Mouse (Mus musculus) gastrocnemius, adult 8-10 months (tissue): ENCODE data around the gene Cdc42se1. TPM values are rescaled to one million over a fixed set of nuclear protein-coding genes. Genes with fewer than 3 reads are reported as not detected.

Experiments used
- DNase-seq, 2 experiments: peaks; one replicate each; pipeline ENCODE4 v3.0.0; 2022; ENCODE audit warnings: low spot score in 2 of 2
- total RNA-seq, 4 experiments: library from RNA; stranded (reverse); gene quantifications; 2 replicates each; pipeline ENCODE4 v1.2.4; 2022

Cdc42se1 gene
- total RNA-seq, 4 experiments from 2014 or later: 13.7 to 18.3 (median 15.0) TPM

DNA sequence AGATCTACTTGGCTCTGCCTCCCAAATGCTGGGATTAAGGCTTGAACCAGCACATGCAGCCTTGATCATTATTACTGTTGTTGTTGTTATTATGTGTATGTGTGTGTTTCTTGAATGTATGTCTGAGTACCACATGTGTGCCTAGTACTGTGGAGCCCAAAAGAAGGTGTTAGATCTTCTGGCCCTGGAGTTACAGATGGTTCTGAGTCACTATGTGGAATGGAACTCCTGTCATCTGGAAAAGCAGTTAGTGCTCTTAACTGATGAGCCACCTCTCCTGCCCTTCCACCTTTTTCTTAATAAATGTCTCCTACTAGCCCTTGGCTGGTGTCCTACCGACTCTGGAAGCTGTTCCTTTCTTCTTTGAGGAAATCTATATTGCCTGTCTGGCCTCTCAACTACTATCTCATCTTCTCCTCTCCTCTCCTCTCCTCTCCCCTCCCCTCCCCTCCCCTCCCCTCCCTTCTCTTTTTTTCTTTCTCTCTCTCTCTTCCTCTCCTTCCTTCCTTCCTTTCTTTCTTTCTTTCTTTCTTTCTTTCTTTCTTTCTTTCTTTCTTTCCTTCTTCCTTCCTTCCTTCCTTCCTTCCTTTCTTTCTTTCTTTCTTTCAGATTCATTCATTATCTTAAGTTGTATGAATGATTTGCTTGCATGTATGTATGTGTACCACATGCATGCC is 19.3 kb downstream of the Cdc42se1 start:
- no peak for DNase-seq

- no peak for DNase-seq
Measured at GRCm38 (mm10) chr3:95250361-95250760, 21.8 kb downstream of the Cdc42se1 start.

- no peak for DNase-seq
Measured at GRCm38 (mm10) chr3:95250783-95251424, 22.4 kb downstream of the Cdc42se1 start, which contains the start of gene Bnipl. TSS of gene Bnipl (minus strand) at chr3:95251193.

DNA sequence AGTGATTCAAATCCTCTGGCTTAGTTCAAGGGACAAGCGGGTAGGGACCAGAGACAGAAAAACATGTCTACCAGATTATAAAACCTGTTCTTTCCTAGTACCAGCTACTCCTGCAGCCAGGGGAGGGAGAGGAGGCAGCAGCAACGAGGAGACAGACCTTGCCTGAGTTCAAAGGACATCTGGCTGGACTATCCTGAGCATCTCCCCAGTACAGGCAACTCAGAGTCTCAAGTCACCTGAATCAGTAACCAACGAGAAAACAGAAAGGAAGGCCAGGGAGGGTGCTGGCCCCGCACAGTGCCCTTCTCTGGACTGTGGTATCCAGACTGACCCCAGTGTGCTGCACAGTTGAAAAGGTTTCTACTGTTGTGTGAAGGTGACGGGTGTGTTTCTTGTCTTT is 28.4 kb downstream of the Cdc42se1 start:
- DNase-seq: no peak

DNA sequence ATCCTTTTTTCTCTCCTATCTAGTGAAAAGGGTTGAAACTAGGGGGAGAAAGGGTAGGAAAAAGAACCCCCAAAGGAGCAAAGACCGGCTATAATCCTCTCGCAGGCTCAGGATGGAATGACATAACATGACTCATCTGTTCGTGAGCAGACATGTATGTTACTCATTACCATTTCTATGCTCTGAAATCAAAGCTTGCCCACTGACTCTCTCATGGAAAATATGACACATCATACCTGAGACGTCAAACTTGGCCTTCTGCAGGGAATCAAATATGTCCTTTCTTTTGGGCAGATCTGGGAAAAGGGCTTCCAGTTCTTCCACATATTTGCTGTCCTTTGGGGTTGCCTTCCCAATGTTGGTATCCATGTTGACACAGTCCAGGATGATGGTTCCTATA is 33.4 kb downstream of the Cdc42se1 start:
- no peak for DNase-seq

GRCm38 (mm10) chr3:95263089-95263739 is 34.7 kb downstream of the Cdc42se1 start:
- DNase-seq: peak; percentile 71 to 75

GRCm38 (mm10) chr3:95264724-95265123 is 36.2 kb downstream of the Cdc42se1 start:
- no peak for DNase-seq

- peak in 1 of 2 experiments; percentile 42 for DNase-seq
Measured at GRCm38 (mm10) chr3:95266052-95266451, 37.5 kb downstream of the Cdc42se1 start.

DNA sequence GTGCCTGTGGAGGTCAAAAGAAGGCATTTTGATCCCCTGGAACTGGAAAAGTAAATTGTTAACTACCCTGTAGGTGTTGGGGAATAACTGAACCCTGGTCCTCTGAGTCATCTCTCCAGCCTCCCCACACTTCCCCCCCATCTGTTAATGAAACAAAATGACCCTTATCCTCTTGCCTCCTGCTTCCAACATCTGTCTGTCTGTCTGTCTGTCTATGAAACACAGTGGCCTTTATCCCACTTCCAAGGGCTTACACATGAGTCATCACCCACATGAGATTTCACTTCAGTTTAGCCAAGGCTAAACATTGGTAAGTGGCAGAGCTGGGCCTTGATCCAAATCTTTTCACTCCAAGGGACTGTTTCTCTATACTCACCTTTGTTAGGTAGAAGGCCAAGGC is 39.3 kb downstream of the Cdc42se1 start:
- no peak for DNase-seq

- DNase-seq: no peak
Measured at GRCm38 (mm10) chr3:95269789-95270188, 41.3 kb downstream of the Cdc42se1 start.

GRCm38 (mm10) chr3:95270766-95271364 is 42.3 kb downstream of the Cdc42se1 start:
- no peak for DNase-seq

DNA sequence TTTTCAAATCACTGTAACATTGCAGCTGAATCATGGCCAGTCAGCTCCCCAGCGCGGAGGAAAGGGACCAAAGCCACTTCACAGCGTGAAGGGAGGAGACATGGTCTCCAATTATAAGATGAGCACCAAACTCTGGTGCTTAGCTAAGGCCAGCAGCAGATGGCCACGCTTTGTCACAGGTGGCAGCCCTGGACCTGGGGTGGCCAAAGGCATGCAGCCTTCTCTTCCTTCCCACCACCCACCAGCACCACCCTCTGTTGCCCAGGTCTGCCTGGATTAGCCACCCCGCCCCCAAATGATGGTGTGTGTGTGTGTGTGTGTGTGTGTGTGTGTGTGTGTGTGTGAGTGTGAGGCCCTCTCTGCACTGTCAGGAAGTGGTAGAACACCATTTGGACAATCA is 44.9 kb downstream of the Cdc42se1 start:
- DNase-seq: no peak

DNA sequence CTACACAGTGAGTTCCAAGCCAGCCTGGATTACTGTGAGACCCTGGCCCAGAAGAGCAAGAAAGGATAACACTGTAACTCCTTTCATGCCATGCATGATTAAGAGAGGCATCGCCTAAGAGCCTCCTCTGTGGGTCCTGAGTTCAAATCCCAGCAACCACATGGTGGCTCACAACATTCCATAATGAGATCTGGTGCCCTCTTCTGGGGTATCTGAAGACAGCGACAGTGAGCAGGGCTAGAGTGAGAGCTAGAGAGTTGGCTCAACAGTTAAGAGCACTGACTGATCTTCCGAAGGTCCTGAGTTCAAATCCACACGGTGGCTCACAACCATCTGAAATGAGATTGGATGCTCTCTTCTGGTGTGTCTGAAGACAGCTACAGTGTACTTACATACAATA is 45.9 kb downstream of the Cdc42se1 start:
- DNase-seq: no peak

- peak; percentile 23 to 53 for DNase-seq
Measured at GRCm38 (mm10) chr3:95275161-95275560, 46.6 kb downstream of the Cdc42se1 start.

DNA sequence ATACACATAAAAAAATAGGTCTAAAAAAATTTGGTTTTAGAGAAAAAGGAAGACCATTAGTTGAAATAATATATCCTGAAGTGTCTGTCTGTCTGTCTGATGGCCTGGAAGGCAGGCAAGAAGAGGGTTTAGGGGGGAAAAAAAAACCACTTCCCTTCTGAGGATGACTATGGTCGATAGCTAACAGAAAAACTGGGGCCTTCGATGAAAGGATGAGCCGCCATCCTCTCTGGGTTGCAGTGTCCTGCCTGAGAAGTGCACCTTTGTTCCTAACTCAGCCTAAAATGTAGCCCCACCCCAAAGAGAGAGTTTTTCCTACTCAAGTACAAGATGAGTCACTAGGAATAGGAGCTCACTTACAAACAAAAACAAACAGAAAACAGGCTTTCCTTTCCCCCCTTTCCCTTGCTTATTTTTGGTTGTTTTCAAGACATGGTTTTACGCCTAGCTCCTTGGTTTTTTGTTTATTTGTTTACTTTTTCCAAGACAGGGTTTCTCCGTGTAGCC is 47.9 kb downstream of the Cdc42se1 start:
- no peak for DNase-seq

DNA sequence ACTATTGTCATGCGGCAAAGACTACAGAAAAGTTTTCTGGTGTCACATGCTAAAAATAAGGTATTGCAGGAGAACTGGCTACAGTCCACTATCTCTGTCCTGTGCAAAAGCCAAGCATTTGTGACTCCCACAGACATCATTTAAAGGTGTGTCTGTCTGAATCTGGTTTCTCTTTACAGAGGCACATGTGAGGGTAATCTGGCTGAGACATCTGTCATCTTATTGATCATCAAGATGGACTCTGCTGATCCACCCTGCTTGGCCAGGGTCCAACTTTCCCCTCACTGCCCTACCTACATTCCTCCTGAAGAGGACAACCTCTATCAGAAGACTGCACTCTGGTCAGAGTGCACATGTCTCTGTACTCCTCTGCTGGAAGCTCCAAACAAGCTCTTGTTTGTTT is 48.6 kb downstream of the Cdc42se1 start:
- DNase-seq: no peak

DNA sequence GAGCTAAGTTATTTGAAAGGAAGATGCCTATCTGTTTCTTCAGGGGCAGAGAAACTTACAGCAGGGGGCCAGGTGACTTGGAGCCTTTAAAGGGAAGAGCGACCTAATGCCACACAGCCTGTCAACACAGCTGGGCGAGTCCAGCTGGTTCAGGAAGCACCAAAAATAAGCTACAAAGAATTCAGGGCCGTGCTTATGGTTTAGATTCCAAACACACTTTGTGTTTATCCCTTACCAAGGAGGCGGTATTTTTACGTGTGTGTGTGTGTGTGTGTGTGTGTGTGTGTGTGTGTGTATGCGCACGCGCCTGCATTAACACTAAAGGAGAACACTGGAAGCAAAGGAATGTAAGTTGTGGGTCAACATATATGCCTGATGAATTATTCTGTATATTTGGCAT is 52.2 kb downstream of the Cdc42se1 start:
- no peak for DNase-seq

DNA sequence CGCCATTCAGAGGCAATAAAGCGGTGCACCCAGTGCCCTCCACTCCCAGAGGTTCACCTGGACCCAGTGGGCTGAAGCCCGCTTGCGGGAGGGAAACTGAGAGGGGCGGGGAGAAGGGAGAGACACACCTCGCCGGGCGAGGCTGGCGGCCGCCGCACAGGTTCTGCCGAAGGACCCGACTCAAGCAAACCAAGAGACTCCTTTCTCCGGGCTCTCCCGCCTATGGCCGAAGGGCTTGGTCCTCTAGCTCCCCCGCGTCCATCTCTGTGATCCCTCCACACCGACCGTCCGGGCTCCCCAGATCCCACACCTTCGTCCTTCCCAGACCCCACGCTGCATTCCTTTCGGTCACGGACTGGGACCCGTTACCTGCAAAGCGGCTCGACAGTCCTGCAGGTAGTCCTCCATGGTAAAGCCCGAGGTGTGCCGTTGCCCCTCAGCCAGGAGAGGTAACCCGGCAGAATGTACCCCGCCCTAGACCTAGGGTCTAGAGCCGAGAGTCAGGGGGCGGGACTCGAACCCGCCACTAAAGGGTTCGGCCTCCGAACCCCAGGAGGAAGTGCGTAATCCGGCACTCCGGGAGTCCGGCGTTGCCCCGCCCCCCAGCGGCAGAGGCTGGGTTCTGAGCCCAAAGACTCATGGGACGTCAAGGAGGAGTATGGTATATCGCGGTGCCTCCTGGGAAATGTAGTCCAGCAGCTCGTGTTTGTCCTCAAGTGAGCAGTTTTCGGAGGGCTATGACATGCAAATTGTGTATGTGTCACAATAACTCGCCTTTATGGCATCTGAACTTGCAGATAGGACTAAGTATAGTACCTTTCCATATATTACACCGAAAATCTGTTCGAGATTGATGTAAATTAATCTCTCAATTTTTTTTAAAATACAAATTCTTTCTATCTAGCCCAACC is 52.9 kb downstream of the Cdc42se1 start, which contains the start of the genes Mindy1 and Prune1:
Mindy1 (plus strand) TSS at position 130 of the 911 bp plus-strand sequence.
Prune1 (minus strand) TSS at position 861 of the 911 bp plus-strand sequence.
- DNase-seq: peak; percentile 97 to 98

- DNase-seq: no peak
Measured at GRCm38 (mm10) chr3:95282381-95282864, 53.9 kb downstream of the Cdc42se1 start.

DNA sequence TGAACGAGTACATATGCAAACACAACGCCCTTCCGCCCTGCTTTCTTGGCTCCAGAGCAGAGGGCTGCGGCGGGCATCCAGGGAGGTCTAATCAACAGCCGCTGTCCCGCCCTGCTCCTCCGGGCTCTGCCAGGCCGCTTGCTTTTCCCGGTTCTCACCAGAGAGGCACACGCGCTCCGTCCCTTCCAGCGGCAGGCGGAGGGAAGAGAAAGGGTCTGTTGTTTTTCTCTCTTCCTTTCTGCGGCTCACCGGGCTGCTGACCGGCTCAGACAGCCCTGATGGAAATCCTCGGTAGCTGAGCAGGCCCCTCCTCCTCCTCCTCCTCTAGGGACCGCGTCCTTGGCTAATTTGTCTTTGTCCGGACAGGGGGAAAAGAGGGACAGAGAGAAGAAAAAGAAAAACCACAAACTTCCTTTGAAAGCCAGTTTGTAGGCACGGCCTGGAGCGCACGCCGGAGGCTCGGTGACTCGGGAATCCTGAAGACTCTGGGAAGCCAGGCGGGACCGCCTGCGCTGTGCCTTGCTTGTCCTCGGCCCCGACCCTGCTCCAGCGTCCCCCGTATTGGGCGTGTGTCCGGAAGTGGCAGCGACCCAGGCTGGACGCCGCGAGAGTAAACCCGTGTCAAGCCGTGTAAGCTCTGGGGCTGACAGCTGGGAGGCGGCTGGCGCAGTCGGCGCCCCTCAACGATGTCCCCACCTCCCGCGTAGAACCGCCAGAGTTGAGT is 54.5 kb downstream of the Cdc42se1 start:
- peak; percentile 71 to 78 for DNase-seq
